In the genomic region with DNA sequence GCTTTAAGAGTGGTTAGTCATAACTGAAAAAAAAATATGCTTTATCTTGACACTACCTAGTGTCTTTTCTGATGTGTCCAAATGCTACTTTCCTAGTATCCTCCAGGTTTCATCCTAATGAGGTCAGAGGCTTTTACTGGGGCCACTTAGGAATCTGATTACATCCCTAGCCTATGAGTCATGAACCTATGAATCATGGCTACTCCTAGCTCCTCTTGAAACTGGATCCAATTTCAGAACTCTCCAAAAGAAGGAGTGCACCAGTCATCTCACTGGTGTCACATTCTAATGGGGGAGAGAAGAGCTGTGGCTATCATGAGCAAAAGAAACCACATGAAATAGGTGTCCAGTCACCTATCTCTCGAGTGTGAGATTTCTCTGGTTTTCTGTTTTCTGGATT, we compare ENCODE assay signal across 15 mouse cellular contexts.
"Had no signal": no experiment of that assay in that cellular context is flagged by ENCODE, and none has a peak within 500 bp of the region (broad histone marks: within the 10 kb centered on the region; RNA-seq: fewer than 3 reads in every experiment).

No protein-coding gene starts in this region.

- H3K4me3 ChIP-seq: intestine, embryonic 15.5 days; layer of hippocampus, adult 2 months; limb, embryonic 10.5 days; liver, embryonic 15.5 days; midbrain, embryonic 15.5 days; neural tube, embryonic 15.5 days had no signal

- H3K36me3 ChIP-seq: intestine, embryonic 15.5 days; limb, embryonic 10.5 days; liver, embryonic 15.5 days; midbrain, embryonic 15.5 days; neural tube, embryonic 15.5 days had no signal

- H3K4me1 ChIP-seq: intestine, embryonic 15.5 days; limb, embryonic 10.5 days; liver, embryonic 15.5 days; midbrain, embryonic 15.5 days; neural tube, embryonic 15.5 days had no signal

- DNase-seq: kidney, adult 8-10 months; kidney, postnatal 4 days; lung, adult 2 months; lung, postnatal 4 days; thymus, postnatal 14 days had no signal

- ATAC-seq: intestine, embryonic 15.5 days; lung, postnatal 0 days; midbrain, embryonic 15.5 days had no signal

- H3K9me3 ChIP-seq: intestine, embryonic 15.5 days; limb, embryonic 10.5 days; liver, embryonic 15.5 days; midbrain, embryonic 15.5 days; neural tube, embryonic 15.5 days had no signal

- H3K4me2 ChIP-seq: intestine, embryonic 15.5 days; liver, embryonic 11.5 days; liver, embryonic 15.5 days; midbrain, embryonic 11.5 days; midbrain, embryonic 15.5 days; neural tube, embryonic 15.5 days had no signal

- H3K27ac ChIP-seq: intestine, embryonic 15.5 days; layer of hippocampus, adult 2 months; limb, embryonic 10.5 days; liver, embryonic 15.5 days; midbrain, embryonic 15.5 days; neural tube, embryonic 15.5 days; stomach, postnatal 0 days had no signal

- H3K27me3 ChIP-seq: intestine, embryonic 15.5 days; liver, embryonic 15.5 days; midbrain, embryonic 15.5 days; neural tube, embryonic 15.5 days had no signal

- H3K9ac ChIP-seq: intestine, embryonic 15.5 days; liver, embryonic 15.5 days; midbrain, embryonic 15.5 days; neural tube, embryonic 15.5 days had no signal
